Mouse (Mus musculus): ENCODE measurements at regions not wholly inside any gene's neighbourhood (a gene's known extent, or its start where the extent isn't known, plus 50 kb on each side); places are given as distances from the start of the nearest gene placed in this dataset.
A peak's percentile ranks its signal among the peaks of the same experiment; 100 is the strongest.

DNA sequence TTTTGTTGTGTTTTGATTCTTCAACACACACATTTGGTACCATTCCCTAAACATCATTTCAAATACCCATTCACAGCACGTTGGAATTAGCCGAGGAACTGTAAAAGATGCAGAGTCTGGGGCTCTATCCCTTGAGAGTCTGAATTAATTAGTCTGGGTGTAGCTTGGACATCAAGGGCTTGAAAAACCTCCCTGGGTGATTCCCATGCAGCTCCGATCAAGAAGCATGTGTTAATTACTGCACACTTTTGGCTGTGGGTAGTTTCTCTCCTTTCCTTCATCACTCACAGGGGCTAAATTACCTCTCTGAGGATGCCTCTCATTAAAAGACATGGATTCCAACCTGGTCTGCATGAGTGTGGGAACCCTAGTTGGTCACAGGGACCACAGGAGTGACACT, 365.5 kb downstream of the Nedd1 start:
- H3K27ac ChIP-seq (replicated peaks) = no peak overlapping the region
- DNase-seq (ENCODE audit: low spot score) = no peak
- H3K36me3 ChIP-seq (replicated peaks) = no peaks in the 10 kb centered on the region
- no peak overlapping the region for H3K4me3 ChIP-seq
- H3K9me3 ChIP-seq = no peaks in the 10 kb centered on the region
- H3K27me3 ChIP-seq (replicated peaks; ENCODE audit: low read depth, poor library complexity, severe bottlenecking) = no peaks in the 10 kb centered on the region
- no peaks in the 10 kb centered on the region for H3K4me1 ChIP-seq
- 74% methylated on average over 3 of the region's 3 CpGs for WGBS

DNA sequence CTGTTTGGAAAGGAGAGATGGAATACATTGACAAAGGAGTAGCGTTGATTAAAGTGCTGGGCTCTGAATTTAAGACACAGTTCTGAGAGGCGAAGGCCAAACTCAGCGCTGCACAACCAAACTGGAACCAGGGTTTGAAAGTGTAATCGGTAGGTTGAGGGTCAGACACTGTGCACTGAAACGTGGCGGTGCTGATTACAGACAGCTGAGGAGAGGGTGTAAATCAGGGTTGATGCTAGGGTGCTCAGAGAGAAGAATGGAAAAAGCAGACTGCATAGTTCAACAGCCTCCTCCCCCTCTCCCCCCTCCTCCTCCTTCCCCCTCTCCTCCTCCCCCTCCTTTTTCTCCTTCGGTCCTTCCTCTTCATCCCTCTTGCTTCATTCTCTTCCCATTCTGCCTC, 373.2 kb downstream of the Nedd1 start:
- no peak overlapping the region for H3K4me3 ChIP-seq
- no peaks in the 10 kb centered on the region for H3K9me3 ChIP-seq
- no peaks in the 10 kb centered on the region for H3K27me3 ChIP-seq (replicated peaks; ENCODE audit: low read depth, poor library complexity, severe bottlenecking)
- DNase-seq (ENCODE audit: low spot score) = no peak
- H3K27ac ChIP-seq (replicated peaks) = no peak overlapping the region
- no peaks in the 10 kb centered on the region for H3K36me3 ChIP-seq (replicated peaks)
- peaks cover 6% of the 10 kb centered on the region; the same call in 1 of the 2 replicates for H3K4me1 ChIP-seq
- 72% methylated on average over 7 of the region's 7 CpGs for WGBS

DNA sequence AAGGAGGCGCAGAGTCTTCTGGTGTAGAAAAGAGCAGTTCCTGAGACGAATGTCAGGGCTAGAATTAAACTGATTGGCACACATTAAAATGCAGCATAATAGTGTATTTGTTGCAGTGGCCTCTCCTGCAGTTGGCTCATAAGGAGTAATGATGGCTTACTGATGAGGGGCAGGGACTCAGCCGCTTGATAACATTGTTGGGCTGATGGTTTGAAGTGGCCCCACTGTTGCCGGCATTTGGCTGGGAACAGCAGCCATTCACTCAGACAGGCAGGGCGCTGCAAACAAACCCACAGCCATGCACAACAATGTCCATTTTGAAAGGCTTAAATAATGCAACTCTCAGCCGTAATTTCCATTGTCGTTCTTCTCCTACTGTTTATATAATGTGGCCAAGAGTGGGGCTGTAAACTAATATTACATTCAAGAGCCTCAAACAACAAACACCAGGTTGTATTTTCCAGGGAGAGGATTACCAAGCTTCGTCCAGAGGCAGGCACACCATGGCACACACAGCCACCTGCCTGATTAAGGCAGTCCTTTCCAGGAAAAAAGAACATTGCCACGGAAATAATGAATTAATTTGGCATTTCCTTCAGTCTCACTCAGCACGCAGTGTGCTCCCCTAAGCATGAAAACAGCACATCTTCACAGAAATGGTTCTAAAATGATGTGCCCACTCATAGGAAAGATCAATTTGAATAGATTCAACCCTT, 374.1 kb downstream of the Nedd1 start:
- peaks cover 6% of the 10 kb centered on the region; the same call in 1 of the 2 replicates for H3K4me1 ChIP-seq
- 75% methylated on average over 10 of the region's 10 CpGs for WGBS
- no peak overlapping the region for H3K27ac ChIP-seq (replicated peaks)
- no peaks in the 10 kb centered on the region for H3K27me3 ChIP-seq (replicated peaks; ENCODE audit: low read depth, poor library complexity, severe bottlenecking)
- H3K4me3 ChIP-seq = no peak overlapping the region
- no peaks in the 10 kb centered on the region for H3K36me3 ChIP-seq (replicated peaks)
- no peak for DNase-seq (ENCODE audit: low spot score)
- H3K9me3 ChIP-seq = no peaks in the 10 kb centered on the region

DNA sequence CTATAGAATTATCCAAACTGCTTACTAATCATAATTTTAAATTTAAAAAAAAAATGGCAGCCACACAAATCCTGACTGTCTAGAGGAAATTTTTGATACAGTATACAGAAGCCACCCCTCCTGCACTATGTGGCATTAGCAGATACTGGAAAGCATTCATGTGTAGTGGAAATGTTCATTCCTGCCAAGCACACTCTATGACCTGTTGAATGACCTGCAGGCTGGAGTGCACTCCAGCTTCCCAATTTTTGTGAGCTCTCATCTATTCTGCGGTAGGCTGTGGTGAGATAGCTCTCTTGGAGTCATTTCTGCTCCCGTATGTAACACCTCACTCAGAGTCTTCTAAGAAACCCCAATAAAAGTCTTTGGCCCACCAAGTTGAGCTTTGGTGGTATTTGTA, 382.5 kb downstream of the Nedd1 start:
- H3K36me3 ChIP-seq (replicated peaks) = no peaks in the 10 kb centered on the region
- no peak for DNase-seq (ENCODE audit: low spot score)
- H3K9me3 ChIP-seq = no peaks in the 10 kb centered on the region
- H3K4me3 ChIP-seq = no peak overlapping the region
- no peak overlapping the region for H3K27ac ChIP-seq (replicated peaks)
- WGBS = 97% methylated on average over 2 of the region's 2 CpGs
- 0 out of 2 replicates have a peak, but pooled peaks cover 3% of the 10 kb centered on the region for H3K4me1 ChIP-seq
- H3K27me3 ChIP-seq (replicated peaks; ENCODE audit: low read depth, poor library complexity, severe bottlenecking) = no peaks in the 10 kb centered on the region

DNA sequence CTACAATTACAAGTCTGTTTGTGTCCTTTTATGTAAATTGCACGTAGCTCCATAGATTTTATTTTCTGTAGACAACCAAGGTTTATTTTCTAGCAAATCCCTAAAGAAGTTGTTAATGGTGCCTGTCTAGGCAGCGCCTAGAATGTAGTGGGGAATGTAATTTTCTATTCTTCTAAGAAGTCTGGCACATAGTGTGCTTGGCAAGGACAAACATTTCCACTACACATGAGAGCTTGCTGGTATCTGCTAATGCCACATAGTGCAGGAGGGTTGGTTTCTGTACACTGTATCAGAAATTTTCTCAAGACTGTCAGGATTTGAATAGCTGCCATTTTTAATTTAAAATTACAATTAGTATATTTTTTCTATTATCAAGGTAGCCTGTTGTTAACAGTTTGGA, 385.3 kb downstream of the Nedd1 start:
- no peaks in the 10 kb centered on the region for H3K27me3 ChIP-seq (replicated peaks; ENCODE audit: low read depth, poor library complexity, severe bottlenecking)
- no peaks in the 10 kb centered on the region for H3K36me3 ChIP-seq (replicated peaks)
- no peaks in the 10 kb centered on the region for H3K9me3 ChIP-seq
- no peak overlapping the region for H3K4me3 ChIP-seq
- no peak overlapping the region for H3K27ac ChIP-seq (replicated peaks)
- H3K4me1 ChIP-seq = peaks cover 19% of the 10 kb centered on the region
- 88% methylated on average over 2 of the region's 2 CpGs for WGBS
- no peak for DNase-seq (ENCODE audit: low spot score)

DNA sequence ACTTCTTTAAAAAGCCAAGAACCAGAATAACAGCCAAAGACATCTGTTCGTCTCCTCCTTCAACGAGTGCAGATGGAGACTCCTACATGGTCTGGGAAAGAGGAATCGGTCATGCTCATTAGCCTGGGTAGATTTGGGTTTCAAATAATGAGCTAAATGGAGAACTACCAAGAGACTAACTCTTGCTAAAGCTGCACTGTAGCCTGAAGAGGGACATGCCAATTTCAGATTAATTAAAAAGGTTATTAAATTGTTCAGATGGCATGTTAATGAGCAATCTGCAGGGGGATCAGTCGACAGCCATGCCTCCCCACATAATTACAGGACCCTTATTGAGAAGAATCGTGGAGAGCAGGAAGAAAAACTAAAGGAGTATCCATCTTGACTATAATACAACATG, 386.1 kb downstream of the Nedd1 start:
- WGBS = 66% methylated on average over 5 of the region's 5 CpGs
- Histone ChIP-seq H3K4me3 (no peak overlapping the region), H3K36me3 (replicated peaks) (no peaks in the 10 kb centered on the region), H3K27ac (replicated peaks) (no peak overlapping the region), H3K9me3 (no peaks in the 10 kb centered on the region), H3K27me3 (replicated peaks; ENCODE audit: low read depth, poor library complexity, severe bottlenecking) (no peaks in the 10 kb centered on the region), H3K4me1 (peaks cover 19% of the 10 kb centered on the region)
- DNase-seq (ENCODE audit: low spot score) = no peak

DNA sequence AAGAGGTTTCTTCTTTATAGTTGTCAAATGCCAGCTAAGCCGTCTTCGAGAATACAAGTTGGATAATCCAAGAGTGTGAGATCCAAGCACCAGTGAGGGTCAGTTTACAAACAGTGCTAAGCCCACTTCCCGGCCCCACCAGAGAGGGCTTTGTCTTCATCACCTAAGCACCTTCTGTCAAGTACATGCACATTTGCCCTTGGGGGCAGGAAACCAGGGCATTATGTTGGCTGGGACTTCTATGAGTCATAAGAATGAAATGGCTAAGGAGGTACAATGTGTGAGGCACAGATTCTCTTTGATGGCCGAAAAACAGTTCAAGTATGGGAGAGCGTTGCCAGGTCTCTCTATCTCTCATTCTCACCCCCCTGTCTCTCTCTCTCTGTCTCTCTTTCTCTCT, 387.1 kb downstream of the Nedd1 start:
- Histone ChIP-seq H3K4me1 (peaks cover 19% of the 10 kb centered on the region), H3K27me3 (replicated peaks; ENCODE audit: low read depth, poor library complexity, severe bottlenecking) (no peaks in the 10 kb centered on the region), H3K4me3 (no peak overlapping the region), H3K27ac (replicated peaks) (no peak overlapping the region), H3K9me3 (no peaks in the 10 kb centered on the region), H3K36me3 (replicated peaks) (no peaks in the 10 kb centered on the region)
- 86% methylated on average over 5 of the region's 5 CpGs for WGBS
- no peak for DNase-seq (ENCODE audit: low spot score)

DNA sequence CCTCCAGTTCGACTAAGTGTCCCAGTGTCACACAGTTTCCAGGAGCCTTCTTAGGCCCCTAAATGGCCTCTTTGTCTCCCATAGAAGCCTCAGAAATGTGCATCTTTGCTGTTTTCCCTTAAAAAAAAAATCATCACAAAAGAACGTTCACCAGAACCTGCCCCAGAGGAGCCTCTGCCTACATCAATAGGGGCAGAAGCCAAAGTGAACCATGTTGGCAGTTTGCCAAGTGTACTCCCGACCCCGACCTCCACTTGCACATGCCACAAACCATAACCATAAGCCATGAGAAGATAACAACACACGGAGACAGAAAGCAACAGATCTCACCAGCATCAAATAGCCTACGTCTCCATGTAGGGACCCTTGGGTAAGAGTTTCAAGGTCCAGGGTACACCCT, 388.4 kb downstream of the Nedd1 start:
- DNase-seq (ENCODE audit: low spot score) = peak; percentile 15
- 39% methylated on average over 6 of the region's 6 CpGs for WGBS
- Histone ChIP-seq H3K36me3 (replicated peaks) (no peaks in the 10 kb centered on the region), H3K27ac (replicated peaks) (peak overlapping the region; percentile 79), H3K27me3 (replicated peaks; ENCODE audit: low read depth, poor library complexity, severe bottlenecking) (no peaks in the 10 kb centered on the region), H3K9me3 (no peaks in the 10 kb centered on the region), H3K4me1 (peaks cover 23% of the 10 kb centered on the region), H3K4me3 (no peak overlapping the region)

DNA sequence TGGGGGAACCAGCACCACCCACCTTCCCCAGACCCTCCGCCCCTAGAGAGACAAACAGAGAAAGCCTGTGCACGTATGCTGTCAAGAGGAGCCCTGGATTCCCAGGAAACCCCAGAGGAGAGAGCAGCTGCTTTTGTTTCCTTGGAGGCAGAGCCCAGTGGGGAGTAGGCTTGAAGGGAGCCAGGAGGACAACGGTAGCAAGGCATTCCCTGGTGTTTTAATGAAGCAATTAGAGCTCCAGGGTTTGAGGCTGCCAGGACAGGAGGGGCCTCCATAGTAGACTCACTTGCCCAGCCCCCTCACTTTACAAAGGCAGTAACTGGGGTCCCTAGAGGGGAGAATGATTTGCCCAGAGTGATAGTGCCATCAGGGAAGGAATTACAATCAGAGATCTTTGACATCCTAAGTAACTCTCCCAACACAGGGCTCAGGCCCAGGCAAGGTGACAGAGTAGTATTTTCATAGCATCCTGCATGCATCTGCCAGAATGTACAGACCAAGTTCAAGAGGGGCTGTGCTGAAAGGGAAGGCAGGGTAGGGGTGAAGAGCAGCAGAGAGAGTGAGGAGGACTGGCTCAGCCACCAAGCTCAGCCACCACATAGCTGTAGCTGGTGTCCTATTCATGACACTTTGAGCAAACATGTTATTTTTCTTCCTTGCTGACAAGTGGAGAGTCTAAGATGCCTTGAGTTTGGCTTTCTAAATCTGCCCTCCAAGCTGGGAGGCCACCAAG, 389.0 kb downstream of the Nedd1 start:
- Histone ChIP-seq H3K27ac (replicated peaks) (peak overlapping the region; percentile 79), H3K27me3 (replicated peaks; ENCODE audit: low read depth, poor library complexity, severe bottlenecking) (no peaks in the 10 kb centered on the region), H3K9me3 (no peaks in the 10 kb centered on the region), H3K4me1 (peaks cover 23% of the 10 kb centered on the region), H3K36me3 (replicated peaks) (no peaks in the 10 kb centered on the region), H3K4me3 (no peak overlapping the region)
- peak; percentile 48 for DNase-seq (ENCODE audit: low spot score)
- WGBS = 5% methylated on average over 3 of the region's 3 CpGs

DNA sequence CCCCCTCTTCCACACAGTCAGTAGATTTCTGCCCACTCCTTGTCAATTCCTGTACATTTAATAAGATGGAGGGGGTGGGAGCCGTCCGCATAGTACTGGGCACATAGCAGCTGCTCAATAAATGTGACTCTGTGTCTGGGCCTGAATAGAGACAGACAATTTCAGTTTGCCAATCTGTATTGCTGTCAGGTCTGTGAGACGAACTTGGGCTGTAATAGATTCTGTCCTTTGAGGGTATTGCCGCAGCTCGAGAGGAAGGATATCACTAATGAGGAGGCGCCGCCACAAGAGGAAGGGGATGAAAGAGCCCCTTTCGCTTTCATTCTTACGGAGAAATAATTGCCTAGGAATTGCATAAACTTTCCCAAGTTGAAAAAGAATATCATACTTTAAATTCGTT, 392.1 kb downstream of the Nedd1 start:
- Histone ChIP-seq H3K27me3 (replicated peaks; ENCODE audit: low read depth, poor library complexity, severe bottlenecking) (no peaks in the 10 kb centered on the region), H3K27ac (replicated peaks) (no peak overlapping the region), H3K9me3 (no peaks in the 10 kb centered on the region), H3K4me3 (no peak overlapping the region), H3K36me3 (replicated peaks) (no peaks in the 10 kb centered on the region), H3K4me1 (peaks cover 21% of the 10 kb centered on the region)
- 55% methylated on average over 10 of the region's 10 CpGs for WGBS
- DNase-seq (ENCODE audit: low spot score) = no peak

DNA sequence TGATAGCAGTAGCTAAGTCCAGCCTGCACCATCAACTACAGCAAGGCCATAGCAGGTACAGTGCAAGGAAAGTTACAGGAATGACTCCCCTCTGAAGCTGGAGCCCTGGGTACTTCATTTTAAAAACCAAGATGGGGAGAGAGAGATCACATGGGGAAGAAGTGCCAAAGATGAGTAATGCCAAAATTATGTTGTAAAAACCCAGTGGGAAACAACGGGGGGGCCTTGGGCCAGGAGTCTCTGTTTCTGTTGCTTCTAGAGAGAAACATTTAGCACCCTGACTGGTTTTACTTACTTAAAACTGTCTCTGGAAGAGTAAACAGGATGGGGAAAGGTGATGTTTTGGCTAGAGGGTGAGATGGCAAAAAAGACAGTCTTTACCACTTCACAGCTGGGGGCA, 392.6 kb downstream of the Nedd1 start:
- H3K9me3 ChIP-seq = no peaks in the 10 kb centered on the region
- DNase-seq (ENCODE audit: low spot score) = no peak
- WGBS = 54% methylated on average over 1 of the region's 1 CpGs
- H3K36me3 ChIP-seq (replicated peaks) = no peaks in the 10 kb centered on the region
- peaks cover 20% of the 10 kb centered on the region for H3K4me1 ChIP-seq
- no peaks in the 10 kb centered on the region for H3K27me3 ChIP-seq (replicated peaks; ENCODE audit: low read depth, poor library complexity, severe bottlenecking)
- H3K4me3 ChIP-seq = no peak overlapping the region
- no peak overlapping the region for H3K27ac ChIP-seq (replicated peaks)

DNA sequence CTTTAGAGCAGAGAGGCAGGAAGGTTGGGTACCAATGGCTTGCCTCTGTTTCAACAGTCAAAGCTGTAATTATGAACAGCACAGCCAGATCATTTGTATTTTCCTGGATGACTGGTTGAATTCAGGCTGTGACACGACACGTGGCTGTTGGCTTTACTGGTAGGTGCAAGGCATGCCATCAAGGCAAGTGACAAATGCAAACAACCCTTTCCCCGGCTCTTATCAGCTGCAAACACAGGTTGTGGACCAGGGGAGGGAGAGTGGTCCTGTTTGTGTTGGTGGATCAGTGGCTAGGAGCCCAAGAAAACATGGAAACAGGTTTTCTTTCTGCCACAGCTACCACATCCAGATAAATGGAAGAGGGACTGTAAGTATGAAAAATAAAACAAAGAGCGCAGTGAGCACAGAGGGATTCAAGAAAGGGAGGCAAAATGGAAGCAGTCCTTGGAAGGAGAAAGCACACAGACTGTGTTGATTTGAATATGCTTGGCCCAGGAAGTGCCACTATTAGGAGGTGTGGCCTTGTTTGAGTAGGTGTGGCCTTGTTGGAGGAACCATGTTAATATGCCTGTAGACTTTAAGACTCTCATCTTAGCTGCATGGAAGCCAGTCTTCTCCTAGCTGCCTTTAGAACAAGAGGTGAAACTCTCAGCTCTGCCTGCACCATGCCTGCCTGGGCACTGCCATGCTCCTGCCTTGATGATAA, 396.8 kb downstream of the Nedd1 start:
- no peak for DNase-seq (ENCODE audit: low spot score)
- Histone ChIP-seq H3K27ac (replicated peaks) (no peak overlapping the region), H3K36me3 (replicated peaks) (no peaks in the 10 kb centered on the region), H3K9me3 (no peaks in the 10 kb centered on the region), H3K4me3 (no peak overlapping the region), H3K27me3 (replicated peaks; ENCODE audit: low read depth, poor library complexity, severe bottlenecking) (no peaks in the 10 kb centered on the region), H3K4me1 (0 out of 2 replicates have a peak, but pooled peaks cover 4% of the 10 kb centered on the region)
- 82% methylated on average over 4 of the region's 4 CpGs for WGBS

DNA sequence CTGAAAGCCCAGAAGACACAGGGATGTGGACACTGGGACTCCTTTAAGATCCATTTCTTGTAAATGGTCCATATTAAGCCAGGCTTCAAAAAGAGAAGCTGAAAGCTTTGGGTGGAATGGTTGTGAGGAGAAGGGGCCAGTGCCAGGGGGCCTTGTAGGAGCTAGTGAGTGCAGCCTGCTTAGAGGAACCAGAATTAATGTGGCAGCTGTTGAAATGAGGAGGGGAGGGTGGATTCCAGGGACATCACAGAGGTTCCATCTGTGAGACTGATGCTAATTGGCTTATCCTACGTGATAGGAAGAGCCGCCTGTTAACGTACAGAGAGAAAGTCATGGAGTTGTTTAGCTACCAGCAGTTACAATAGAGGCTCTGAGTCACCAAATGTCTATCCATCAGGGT, 407.6 kb downstream of the Nedd1 start:
- H3K4me1 ChIP-seq = no peaks in the 10 kb centered on the region
- WGBS = 57% methylated on average over 3 of the region's 3 CpGs
- no peak for DNase-seq (ENCODE audit: low spot score)
- no peaks in the 10 kb centered on the region for H3K27me3 ChIP-seq (replicated peaks; ENCODE audit: low read depth, poor library complexity, severe bottlenecking)
- H3K36me3 ChIP-seq (replicated peaks) = no peaks in the 10 kb centered on the region
- H3K27ac ChIP-seq (replicated peaks) = no peak overlapping the region
- H3K4me3 ChIP-seq = no peak overlapping the region
- H3K9me3 ChIP-seq = no peaks in the 10 kb centered on the region
